Mouse (Mus musculus): ENCODE data around the gene Foxp1. TPM values are rescaled to one million over a fixed set of nuclear protein-coding genes. Genes with fewer than 3 reads are reported as not detected.

Foxp1 gene
- polyA plus RNA-seq, 1 experiment from 2014 or later: 148 TPM

- no peaks in the 10 kb centered on the region for H3K36me3 ChIP-seq (replicated peaks; ENCODE audit: control insufficient read depth, insufficient read depth, low read depth, low read length)
- H3K4me2 ChIP-seq (ENCODE audit: low read depth, low read length): no peak overlapping the region
- H3K27me3 ChIP-seq (ENCODE audit: control insufficient read depth, insufficient read depth, low read length): no peaks in the 10 kb centered on the region
- 73% methylated on average over 4 of the region's 4 CpGs for WGBS
- DNase-seq (ENCODE audit: low spot score) (no peak), ATAC-seq (replicated peaks; ENCODE audit: insufficient number of reproducible peaks, low FRiP score, low TSS enrichment, low read depth) (no peak)
- no peak overlapping the region for H3K27ac ChIP-seq (replicated peaks; ENCODE audit: low read depth, low read length)
- H3K9ac ChIP-seq (replicated peaks; ENCODE audit: low read length): no peak overlapping the region
- H3K4me1 ChIP-seq (ENCODE audit: control insufficient read depth, insufficient read depth, low read length): peaks cover 2% of the 10 kb centered on the region; the same call in 1 of the 2 replicates
- H3K4me3 ChIP-seq (ENCODE audit: low read depth, low read length): no peak overlapping the region
- no peaks in the 10 kb centered on the region for H3K9me3 ChIP-seq (replicated peaks; ENCODE audit: control insufficient read depth, low read length)
These were observed 181.6 kb downstream of the Foxp1 start for GRCm38 (mm10) chr6:99340902-99341301.

DNA sequence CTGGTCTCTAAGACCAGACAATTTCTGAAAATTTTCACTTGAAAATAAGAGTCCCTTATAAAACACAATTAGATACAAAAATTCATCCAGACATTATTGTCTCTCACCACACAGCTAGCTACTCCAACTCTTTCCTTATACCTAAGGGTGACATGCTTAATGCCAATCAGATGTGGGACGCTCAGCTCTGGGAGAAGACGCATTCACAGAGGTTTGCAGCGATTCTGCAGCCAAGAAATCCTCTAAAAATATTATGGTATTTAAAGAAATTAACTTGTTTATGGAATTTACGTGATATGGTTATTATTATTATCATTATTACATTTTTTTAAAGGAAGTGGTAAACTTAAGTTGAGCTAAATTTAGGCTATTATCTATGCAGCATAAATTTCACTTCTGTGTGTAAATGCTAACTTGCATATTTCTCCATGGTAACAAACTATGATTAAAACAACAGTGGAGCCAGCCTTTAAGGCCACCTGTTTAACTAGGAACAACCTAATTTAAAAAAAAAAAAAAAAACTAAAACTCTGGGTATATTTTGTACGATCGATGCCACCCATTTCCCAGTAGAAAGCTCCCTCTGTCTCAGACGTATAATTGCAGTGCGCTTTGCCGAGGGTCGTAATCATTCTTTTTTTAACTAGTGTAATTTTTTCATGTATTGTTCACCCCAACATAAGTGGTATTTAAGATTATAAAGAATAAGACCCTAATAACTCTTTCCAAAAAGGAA, 182.4 kb downstream of the Foxp1 start:
- WGBS: 64% methylated on average over 10 of the region's 10 CpGs

GRCm38 (mm10) chr6:99339343-99339620, 183.2 kb downstream of the Foxp1 start:
- no peaks in the 10 kb centered on the region for H3K36me3 ChIP-seq (replicated peaks; ENCODE audit: control insufficient read depth, insufficient read depth, low read depth, low read length)
- no peak overlapping the region for H3K9ac ChIP-seq (replicated peaks; ENCODE audit: low read length)
- no peak for ATAC-seq (replicated peaks; ENCODE audit: insufficient number of reproducible peaks, low FRiP score, low TSS enrichment, low read depth)
- H3K27me3 ChIP-seq (ENCODE audit: control insufficient read depth, insufficient read depth, low read length): no peaks in the 10 kb centered on the region
- no peaks in the 10 kb centered on the region for H3K9me3 ChIP-seq (replicated peaks; ENCODE audit: control insufficient read depth, low read length)
- H3K4me1 ChIP-seq (ENCODE audit: control insufficient read depth, insufficient read depth, low read length): peaks cover 2% of the 10 kb centered on the region; the same call in 1 of the 2 replicates
- no peak overlapping the region for H3K4me3 ChIP-seq (ENCODE audit: low read depth, low read length)
- 62% methylated on average over 5 of the region's 5 CpGs for WGBS
- H3K27ac ChIP-seq (replicated peaks; ENCODE audit: low read depth, low read length): no peak overlapping the region
- H3K4me2 ChIP-seq (ENCODE audit: low read depth, low read length): no peak overlapping the region
- DNase-seq (ENCODE audit: low spot score): no peak

More for the DNA sequence above, 182.4 kb downstream of the Foxp1 start:
- Histone ChIP-seq H3K4me3 (ENCODE audit: low read depth, low read length) (no peak overlapping the region), H3K9me3 (replicated peaks; ENCODE audit: control insufficient read depth, low read length) (no peaks in the 10 kb centered on the region), H3K27me3 (ENCODE audit: control insufficient read depth, insufficient read depth, low read length) (no peaks in the 10 kb centered on the region), H3K4me2 (ENCODE audit: low read depth, low read length) (no peak overlapping the region), H3K27ac (replicated peaks; ENCODE audit: low read depth, low read length) (no peak overlapping the region), H3K9ac (replicated peaks; ENCODE audit: low read length) (no peak overlapping the region), H3K36me3 (replicated peaks; ENCODE audit: control insufficient read depth, insufficient read depth, low read depth, low read length) (no peaks in the 10 kb centered on the region), H3K4me1 (ENCODE audit: control insufficient read depth, insufficient read depth, low read length) (peaks cover 2% of the 10 kb centered on the region; the same call in 1 of the 2 replicates)
- ATAC-seq (replicated peaks; ENCODE audit: insufficient number of reproducible peaks, low FRiP score, low TSS enrichment, low read depth) (no peak), DNase-seq (ENCODE audit: low spot score) (peak; percentile 39)

DNA sequence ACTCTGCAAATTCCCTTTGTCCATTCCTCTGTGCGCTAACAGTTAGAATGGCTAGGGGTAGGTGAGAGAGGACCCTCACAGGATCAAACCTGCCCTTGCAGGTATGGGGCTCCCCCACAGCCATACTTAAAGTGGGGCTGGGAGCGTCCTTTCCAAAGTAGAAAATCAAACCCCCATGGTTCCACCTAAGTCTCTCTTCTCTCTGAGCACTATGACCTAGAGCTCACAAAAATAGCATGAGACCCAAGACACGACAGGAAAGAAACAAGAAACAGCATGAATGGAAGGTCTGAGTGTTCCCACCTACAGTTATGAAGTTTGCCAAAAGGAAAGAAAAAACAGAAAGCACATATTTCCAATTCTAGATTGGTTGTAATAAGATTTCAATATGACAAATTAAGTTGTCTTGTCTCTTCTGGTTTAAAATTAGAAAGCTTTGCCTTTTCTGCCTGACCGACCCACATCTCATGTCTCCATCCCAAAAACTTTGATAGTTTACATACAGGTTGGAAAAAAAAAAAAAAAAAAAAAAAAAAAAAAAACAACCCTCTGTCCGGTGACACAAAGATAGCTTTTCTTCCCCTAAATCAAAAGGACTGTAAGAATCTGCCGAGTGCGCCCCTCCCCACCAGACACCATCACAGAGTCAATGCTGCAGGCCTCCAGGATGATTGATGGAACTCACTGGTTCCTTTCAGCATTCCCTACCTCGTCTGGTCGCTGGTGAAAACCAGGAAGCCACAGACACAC, 183.8 kb downstream of the Foxp1 start:
- Histone ChIP-seq H3K9me3 (replicated peaks; ENCODE audit: control insufficient read depth, low read length) (no peaks in the 10 kb centered on the region), H3K36me3 (replicated peaks; ENCODE audit: control insufficient read depth, insufficient read depth, low read depth, low read length) (no peaks in the 10 kb centered on the region), H3K4me3 (ENCODE audit: low read depth, low read length) (no peak overlapping the region), H3K27me3 (ENCODE audit: control insufficient read depth, insufficient read depth, low read length) (no peaks in the 10 kb centered on the region), H3K4me2 (ENCODE audit: low read depth, low read length) (no peak overlapping the region), H3K4me1 (ENCODE audit: control insufficient read depth, insufficient read depth, low read length) (peaks cover 2% of the 10 kb centered on the region; the same call in 1 of the 2 replicates), H3K9ac (replicated peaks; ENCODE audit: low read length) (no peak overlapping the region), H3K27ac (replicated peaks; ENCODE audit: low read depth, low read length) (no peak overlapping the region)
- DNase-seq (ENCODE audit: low spot score) (no peak), ATAC-seq (replicated peaks; ENCODE audit: insufficient number of reproducible peaks, low FRiP score, low TSS enrichment, low read depth) (no peak)
- 51% methylated on average over 9 of the region's 9 CpGs for WGBS

GRCm38 (mm10) chr6:99338174-99338573, 184.3 kb downstream of the Foxp1 start:
- Histone ChIP-seq H3K9me3 (replicated peaks; ENCODE audit: control insufficient read depth, low read length) (no peaks in the 10 kb centered on the region), H3K4me2 (ENCODE audit: low read depth, low read length) (no peak overlapping the region), H3K27ac (replicated peaks; ENCODE audit: low read depth, low read length) (no peak overlapping the region), H3K4me1 (ENCODE audit: control insufficient read depth, insufficient read depth, low read length) (peaks cover 2% of the 10 kb centered on the region; the same call in 1 of the 2 replicates), H3K9ac (replicated peaks; ENCODE audit: low read length) (no peak overlapping the region), H3K27me3 (ENCODE audit: control insufficient read depth, insufficient read depth, low read length) (no peaks in the 10 kb centered on the region), H3K36me3 (replicated peaks; ENCODE audit: control insufficient read depth, insufficient read depth, low read depth, low read length) (no peaks in the 10 kb centered on the region), H3K4me3 (ENCODE audit: low read depth, low read length) (no peak overlapping the region)
- ATAC-seq (replicated peaks; ENCODE audit: insufficient number of reproducible peaks, low FRiP score, low TSS enrichment, low read depth) (no peak), DNase-seq (ENCODE audit: low spot score) (no peak)
- 53% methylated on average over 3 of the region's 3 CpGs for WGBS

- Histone ChIP-seq H3K9ac (replicated peaks; ENCODE audit: low read length) (no peak overlapping the region), H3K9me3 (replicated peaks; ENCODE audit: control insufficient read depth, low read length) (no peaks in the 10 kb centered on the region), H3K27ac (replicated peaks; ENCODE audit: low read depth, low read length) (no peak overlapping the region), H3K4me1 (ENCODE audit: control insufficient read depth, insufficient read depth, low read length) (peaks cover 2% of the 10 kb centered on the region; the same call in 1 of the 2 replicates), H3K27me3 (ENCODE audit: control insufficient read depth, insufficient read depth, low read length) (no peaks in the 10 kb centered on the region), H3K4me2 (ENCODE audit: low read depth, low read length) (no peak overlapping the region), H3K4me3 (ENCODE audit: low read depth, low read length) (no peak overlapping the region), H3K36me3 (replicated peaks; ENCODE audit: control insufficient read depth, insufficient read depth, low read depth, low read length) (no peaks in the 10 kb centered on the region)
- 59% methylated on average over 6 of the region's 6 CpGs for WGBS
- ATAC-seq (replicated peaks; ENCODE audit: insufficient number of reproducible peaks, low FRiP score, low TSS enrichment, low read depth) (no peak), DNase-seq (ENCODE audit: low spot score) (no peak)
These were observed 184.9 kb downstream of the Foxp1 start for GRCm38 (mm10) chr6:99337575-99337974.

DNA sequence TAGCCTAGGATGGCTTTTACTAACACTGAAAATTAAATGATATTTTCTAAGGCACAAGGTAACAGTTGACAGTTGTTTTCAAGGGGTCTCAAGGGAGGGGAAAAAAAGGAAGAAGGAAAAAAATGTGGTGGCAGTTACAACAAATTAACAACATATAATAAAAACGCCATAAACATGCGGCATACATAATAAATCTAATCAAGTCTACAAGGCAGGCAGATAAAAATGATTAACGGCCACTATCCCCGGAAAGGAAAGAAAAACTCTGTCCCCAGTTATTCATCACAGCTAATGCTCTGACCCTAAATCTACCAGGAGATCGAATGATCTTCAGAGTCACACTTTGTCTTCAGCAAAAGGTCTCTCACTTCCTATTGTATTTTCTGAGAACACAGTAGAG, 186.3 kb downstream of the Foxp1 start:
- no peak for ATAC-seq (replicated peaks; ENCODE audit: insufficient number of reproducible peaks, low FRiP score, low TSS enrichment, low read depth)
- no peak for DNase-seq (ENCODE audit: low spot score)
- no peak overlapping the region for H3K9ac ChIP-seq (replicated peaks; ENCODE audit: low read length)
- no peak overlapping the region for H3K4me2 ChIP-seq (ENCODE audit: low read depth, low read length)
- no peaks in the 10 kb centered on the region for H3K9me3 ChIP-seq (replicated peaks; ENCODE audit: control insufficient read depth, low read length)
- no peak overlapping the region for H3K4me3 ChIP-seq (ENCODE audit: low read depth, low read length)
- H3K36me3 ChIP-seq (replicated peaks; ENCODE audit: control insufficient read depth, insufficient read depth, low read depth, low read length): no peaks in the 10 kb centered on the region
- peaks cover 2% of the 10 kb centered on the region; the same call in 1 of the 2 replicates for H3K4me1 ChIP-seq (ENCODE audit: control insufficient read depth, insufficient read depth, low read length)
- 70% methylated on average over 5 of the region's 5 CpGs for WGBS
- no peaks in the 10 kb centered on the region for H3K27me3 ChIP-seq (ENCODE audit: control insufficient read depth, insufficient read depth, low read length)
- H3K27ac ChIP-seq (replicated peaks; ENCODE audit: low read depth, low read length): no peak overlapping the region

- no peak overlapping the region for H3K9ac ChIP-seq (replicated peaks; ENCODE audit: low read length)
- H3K27me3 ChIP-seq (ENCODE audit: control insufficient read depth, insufficient read depth, low read length): no peaks in the 10 kb centered on the region
- no peak for DNase-seq (ENCODE audit: low spot score)
- WGBS: 85% methylated on average over 13 of the region's 13 CpGs
- no peaks in the 10 kb centered on the region for H3K36me3 ChIP-seq (replicated peaks; ENCODE audit: control insufficient read depth, insufficient read depth, low read depth, low read length)
- no peak overlapping the region for H3K4me3 ChIP-seq (ENCODE audit: low read depth, low read length)
- H3K9me3 ChIP-seq (replicated peaks; ENCODE audit: control insufficient read depth, low read length): no peaks in the 10 kb centered on the region
- no peak for ATAC-seq (replicated peaks; ENCODE audit: insufficient number of reproducible peaks, low FRiP score, low TSS enrichment, low read depth)
- peaks cover 2% of the 10 kb centered on the region; the same call in 1 of the 2 replicates for H3K4me1 ChIP-seq (ENCODE audit: control insufficient read depth, insufficient read depth, low read length)
- no peak overlapping the region for H3K4me2 ChIP-seq (ENCODE audit: low read depth, low read length)
- H3K27ac ChIP-seq (replicated peaks; ENCODE audit: low read depth, low read length): no peak overlapping the region
These were observed 187.2 kb downstream of the Foxp1 start for GRCm38 (mm10) chr6:99335174-99335830.

All from embryonic facial prominence, embryonic 11.5 days (tissue).